Mouse (Mus musculus) urinary bladder, adult 18-20 months (tissue): ENCODE data around the gene Ctsh.
"Not testable (repeated sequence)": the region's sequence is repeated elsewhere in the genome, so short reads cannot be mapped to it uniquely, and the experiment has no call there.

Experiments used
- DNase-seq, 2 experiments: peaks; one replicate each; pipeline ENCODE4 v3.0.0; 2022; ENCODE audit warnings: low spot score in 2 of 2, mixed read lengths in 2 of 2

Gene Ctsh

DNA sequence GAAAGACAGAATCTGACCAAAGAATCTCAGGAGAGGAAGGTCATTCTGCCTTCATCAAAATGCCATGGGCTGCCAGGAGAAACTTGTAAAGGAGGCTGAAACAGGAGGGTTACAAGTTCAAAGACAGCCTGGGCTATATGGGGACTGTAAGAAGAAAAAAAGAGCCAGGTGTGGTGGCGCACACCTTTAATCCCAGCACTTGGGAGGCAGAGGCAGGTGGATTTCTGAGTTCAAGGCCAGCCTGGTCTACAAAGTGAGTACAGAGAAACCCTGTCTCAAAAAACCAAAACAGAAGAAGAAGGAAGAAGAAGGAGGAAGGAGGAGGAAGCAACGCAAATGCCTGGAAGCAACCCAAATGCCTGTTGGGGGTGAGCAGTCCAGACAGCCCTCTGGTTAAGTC, at the start of gene Ctsh:
Ctsh (plus strand) TSS at position 301 of the 400 bp plus-strand sequence.
- no peak for DNase-seq

DNA sequence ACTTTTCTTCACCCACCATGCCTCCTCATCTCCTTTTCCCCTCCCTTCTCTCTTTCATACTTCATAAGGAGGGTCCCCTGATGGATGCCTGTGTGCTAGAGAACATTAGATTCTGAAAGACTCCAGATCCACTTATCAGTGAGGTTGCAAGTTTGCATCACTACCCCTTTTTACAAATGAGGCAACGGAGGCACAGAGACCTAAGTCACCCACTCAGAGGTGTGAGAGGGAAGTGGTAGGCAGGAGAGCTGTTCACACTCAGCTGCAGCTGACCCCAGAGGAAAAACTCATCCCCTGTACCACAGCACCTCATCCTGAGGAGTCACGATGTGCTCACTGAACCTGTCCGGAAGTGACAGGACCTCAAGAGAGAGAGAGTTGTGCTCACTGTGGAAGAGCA, 47.5 kb upstream of the Ctsh start:
- no peak for DNase-seq

DNA sequence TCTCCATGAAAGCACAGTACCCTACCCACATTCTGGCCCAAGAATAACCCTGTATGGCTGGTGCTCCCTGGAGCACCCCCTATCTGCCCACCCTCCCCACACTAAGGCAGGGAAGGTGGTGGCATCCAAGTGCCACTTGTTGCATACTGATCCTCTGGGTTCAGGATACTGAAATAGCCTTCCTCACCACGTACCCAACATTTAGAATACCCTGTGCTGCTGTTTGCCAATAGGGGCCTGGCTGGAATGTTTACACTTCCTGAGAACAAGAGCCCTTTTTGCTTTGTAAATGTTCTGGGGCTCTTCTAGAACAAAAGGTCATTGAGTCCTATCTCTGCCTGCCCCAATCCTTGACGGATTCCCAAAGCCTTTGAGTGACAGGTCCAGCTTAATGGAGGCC, 46.9 kb upstream of the Ctsh start:
- no peak for DNase-seq

DNA sequence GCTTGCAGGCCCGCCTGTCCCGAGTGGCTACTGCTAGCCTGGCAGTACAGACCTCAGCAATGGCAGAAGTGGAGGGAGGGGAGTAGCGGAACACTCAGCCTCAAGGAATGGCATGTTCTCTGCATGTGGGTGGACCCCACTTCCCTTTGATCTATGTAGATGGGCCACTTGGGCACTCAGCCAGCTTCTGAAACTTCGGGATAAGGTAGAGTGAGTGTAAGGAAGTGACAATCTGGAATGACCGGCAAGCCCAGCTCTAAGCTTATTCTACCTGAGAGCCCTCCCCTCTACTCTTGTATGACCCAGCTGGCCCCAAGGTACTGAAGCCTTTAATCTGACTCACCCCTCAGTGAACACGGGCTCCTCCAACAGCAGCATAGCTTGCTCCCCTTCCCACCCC, 45.8 kb upstream of the Ctsh start:
- no peak for DNase-seq

DNA sequence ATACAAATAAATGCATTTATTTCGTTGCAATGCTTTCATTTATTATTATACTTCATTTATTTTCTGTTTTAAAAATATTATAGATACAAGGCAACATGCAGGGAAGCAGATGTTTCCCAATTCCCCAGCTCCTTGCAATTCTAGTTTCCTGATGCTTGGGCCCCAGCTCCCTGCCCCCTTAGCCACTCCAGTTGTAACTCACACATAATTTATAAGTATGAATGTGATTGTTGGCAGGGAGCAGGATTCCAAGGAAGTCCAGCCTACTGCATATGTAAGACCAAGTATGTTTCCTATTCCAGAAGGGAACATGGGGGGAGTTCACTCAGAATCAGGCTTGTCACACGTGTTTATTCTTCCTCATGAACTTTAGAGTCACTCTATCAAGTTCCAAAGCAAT, 42.1 kb upstream of the Ctsh start:
- no peak for DNase-seq

DNA sequence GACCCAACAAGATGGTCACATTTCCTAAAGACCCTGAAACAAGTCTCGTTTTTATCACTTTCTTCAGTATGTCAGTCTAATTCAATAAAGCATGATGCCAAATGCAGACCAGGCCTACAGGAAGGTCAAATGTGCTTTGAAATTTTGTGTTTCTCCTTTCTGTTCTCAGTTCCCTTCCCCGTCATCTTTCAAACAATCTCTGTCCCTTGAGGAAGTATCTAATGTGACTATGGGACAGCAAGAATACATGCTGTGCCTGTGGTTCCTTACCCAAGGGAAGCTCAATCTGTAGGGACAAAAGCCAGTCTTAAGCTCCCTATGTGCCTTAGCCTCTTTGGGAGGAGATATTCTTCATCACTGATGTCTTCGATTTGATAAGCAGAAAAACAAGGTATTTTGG, 39.3 kb upstream of the Ctsh start:
- no peak for DNase-seq

DNA sequence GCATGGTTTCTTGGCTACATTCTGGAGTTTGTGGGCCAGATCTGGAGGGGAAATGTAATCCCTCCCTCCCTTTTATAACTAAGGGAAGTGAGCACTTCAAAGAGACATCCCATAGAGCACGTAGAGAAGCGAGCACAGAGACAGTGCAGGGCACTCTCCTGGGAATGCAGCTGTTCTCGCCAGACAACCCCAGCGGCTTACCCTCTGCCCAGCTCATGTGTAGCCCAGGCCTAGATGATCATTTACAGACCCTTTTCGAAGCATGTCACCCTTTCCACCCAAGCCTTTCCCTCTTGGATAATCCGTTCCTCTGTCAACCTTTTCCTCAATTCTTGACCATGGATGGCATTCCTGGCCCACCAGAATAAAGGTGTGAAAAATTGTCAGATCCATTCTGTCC, 37.7 kb upstream of the Ctsh start:
- no peak for DNase-seq

DNA sequence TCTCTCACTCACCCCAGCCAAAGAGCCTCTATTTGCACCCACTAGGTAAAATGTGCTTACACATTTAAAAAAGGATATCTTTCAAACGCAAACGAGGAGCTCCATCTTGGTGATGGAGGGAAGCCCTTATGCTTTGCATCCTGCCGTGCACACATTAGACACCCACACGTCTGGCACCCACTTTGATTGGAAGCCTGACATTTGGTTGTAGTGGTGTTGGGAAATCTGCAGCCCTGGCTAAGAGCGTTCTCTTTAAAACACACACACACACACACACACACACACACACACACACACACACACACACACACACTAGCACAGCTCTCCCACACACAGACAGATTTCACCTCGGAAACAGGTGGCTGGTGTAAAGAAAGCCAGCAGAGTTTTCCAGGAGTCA, 33.1 kb upstream of the Ctsh start:
- DNase-seq = no peak

DNA sequence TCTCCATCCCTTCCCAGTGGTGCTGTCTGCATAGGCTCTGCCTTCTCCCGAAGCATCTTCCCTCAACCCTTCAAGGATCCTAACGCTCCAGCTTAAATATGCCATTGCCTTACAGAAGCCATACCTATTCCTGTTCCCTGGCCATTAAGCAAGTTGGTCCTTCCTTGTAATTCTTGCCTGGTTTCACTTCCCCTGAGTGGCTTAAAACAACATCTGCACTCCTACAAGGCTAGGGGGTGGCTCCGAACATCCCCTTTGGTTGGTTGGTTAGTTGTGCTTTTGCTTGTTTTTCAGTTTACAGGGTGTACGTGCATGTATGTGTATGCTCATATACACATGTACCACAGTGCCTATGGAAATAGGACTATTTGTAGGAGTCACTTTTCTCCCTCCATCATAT, 32.5 kb upstream of the Ctsh start:
- no peak for DNase-seq

DNA sequence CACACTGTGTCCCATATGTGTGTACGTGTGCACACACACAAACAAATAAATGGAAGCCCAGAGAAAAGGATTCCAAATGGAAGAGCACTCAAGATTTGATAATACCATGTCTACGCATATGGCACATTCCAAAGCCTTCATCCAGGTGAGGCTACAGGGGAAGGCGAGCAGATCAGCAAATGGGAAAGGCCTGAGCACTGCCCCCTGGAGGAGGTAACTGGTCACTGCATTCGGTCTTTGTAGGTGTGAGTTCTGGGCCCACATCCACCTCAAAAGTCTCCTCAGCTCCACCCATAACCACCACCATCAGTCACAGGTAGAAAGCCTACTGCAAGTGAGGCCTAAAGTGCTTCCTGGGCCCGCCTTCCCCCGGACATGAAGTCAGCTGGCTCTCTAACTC, 26.2 kb upstream of the Ctsh start:
- no peak for DNase-seq

DNA sequence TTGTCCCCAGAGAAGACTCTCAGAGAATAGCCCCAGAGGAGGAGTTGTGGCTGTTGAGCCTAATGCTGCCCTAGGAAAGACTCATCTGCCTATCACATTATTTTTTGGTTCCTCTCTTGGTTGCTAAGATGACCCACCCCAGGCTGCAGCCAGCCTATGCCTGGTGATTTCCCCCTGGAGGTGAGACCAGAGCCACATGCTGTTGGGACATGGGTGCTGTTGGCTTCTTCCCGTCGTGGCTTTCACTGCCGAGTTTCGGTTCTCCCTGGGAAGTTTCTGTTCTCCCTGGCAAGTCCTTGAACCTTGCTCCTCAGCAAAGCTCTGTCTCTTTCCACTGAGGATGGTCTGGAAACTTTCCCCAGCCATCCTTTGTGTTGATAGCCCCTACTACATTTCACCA, 20.0 kb upstream of the Ctsh start:
- DNase-seq = no peak

DNA sequence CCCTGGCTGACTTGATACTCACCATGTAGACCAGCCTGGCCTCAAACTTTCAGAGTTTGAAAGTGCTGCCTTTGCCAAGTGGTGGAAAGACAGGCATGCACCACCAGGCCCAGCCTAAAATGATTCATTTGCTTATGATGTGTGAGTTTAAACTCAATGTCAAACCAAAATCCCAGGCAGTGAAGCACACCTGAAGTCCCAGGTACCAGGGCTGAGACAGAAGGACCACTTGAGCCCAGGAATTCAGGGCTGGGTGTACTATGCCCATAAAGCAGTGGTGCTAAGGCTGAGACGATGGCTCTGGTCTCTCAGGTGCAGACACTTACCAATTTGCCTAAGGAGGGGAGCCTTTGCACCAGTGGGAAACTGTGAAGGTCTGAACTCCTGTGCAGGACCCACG, 18.8 kb upstream of the Ctsh start:
- no peak for DNase-seq

DNA sequence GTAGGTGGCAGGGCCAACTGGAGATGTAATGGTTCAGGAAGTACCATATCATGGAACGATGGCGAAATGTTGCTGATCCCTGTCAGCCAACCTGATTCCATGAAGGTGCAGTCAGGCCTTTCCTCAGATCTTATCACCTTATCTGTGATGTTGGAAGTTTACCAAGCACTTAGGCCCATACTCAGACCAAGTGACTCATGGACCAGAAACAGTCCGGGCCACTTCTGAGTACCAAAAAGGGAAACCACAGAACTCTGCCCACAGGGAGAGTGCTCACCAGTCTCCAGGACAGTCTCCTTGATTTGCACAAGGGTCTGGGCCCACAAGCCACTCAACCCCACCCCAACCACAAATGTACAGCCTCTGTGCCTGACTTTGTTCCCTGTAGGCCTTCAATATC, 18.2 kb upstream of the Ctsh start:
- DNase-seq = peak; percentile 14 to 27

DNA sequence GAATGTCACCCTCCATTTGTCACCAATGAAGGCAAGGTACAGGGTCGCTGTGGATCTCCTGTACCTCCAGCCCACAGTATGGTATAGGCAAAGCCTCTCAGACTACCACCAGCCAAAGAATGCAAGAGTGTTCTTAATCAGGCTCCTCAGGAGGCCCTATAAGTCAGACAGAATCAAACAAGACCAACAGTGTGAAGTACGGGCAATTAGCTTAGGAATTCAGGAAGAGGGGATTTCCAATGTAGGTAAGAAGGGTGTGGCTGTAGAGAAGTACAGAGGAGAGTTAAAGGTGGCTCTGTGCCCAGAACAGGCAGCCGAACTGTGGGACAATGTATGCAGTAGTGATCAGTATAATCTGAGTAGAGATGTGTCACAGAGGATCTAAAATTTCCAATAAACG, 17.6 kb upstream of the Ctsh start:
- DNase-seq = no peak

DNA sequence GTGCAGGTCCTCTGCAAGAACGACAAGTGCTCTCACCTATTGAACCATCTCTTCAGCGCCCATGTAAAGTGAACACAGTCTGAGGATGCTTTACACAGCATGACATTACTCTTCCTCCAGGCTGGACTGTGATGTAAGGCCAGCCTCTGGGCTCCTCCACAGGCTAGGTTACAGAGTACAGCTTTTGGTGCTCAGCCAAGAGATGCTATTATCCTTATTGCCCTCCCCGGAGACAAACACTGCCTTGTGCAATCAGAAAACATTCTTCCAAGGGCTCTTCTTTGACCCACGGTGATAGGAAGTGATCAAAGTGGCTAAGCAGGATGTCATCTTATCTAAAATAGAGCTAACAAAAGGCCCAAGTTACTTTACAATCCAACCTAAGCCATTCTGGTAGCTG, 15.4 kb upstream of the Ctsh start:
- no peak for DNase-seq

DNA sequence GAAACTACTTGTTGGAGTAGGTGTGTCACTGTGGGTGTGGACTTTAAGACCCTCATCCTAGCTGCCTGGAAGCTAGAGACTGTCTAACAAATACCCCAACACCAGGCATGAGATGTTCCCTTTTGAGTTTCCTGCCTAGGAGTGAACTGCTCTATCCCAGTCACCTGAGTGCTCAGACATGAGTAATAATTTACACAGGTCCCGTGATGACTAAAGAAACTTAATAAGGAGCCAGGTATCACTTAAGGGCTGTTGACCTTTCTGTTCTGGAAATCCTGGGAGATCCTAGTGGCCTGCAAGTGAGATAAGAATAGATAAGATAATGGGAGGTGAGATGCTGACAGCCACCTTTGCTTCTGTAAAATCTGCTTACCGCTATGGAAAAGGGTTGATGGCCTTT, 13.0 kb upstream of the Ctsh start:
- no peak for DNase-seq

DNA sequence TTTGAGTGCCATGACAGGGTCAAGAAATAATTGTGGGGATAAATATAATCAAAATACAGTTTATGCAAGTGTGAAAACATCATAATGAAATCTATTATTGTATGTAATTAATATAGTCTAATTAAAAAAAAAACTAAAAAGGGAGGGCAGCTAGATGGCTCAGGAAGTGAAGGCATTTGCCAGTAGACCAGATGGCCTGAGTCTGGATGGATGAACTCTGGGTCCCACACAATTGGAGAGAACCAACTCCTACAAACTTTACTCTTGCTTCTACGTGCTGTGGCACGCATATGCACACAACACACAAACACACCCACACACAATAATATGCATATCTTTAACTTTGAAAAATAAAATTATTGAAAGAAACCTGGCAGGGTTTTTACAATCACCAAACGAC, 12.4 kb upstream of the Ctsh start:
- DNase-seq = no peak

DNA sequence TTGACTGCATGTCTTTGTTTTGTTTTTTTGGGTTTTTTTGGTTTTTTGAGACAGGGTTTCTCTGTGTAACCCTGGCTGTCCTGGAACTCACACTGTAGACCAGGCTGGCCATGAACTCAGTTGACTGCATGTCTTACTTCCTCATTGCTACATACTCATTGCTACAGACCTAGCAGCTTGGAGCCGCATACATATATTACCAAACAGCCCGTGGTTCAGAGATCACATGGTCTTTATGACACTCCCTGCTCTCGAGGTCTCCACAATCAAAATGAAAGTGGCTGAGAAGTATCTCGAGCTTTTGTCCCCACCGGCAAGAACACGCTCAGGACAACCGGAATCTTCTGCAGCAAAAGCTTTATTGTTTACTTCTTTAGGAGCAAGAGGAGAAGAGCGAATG, 11.0 kb upstream of the Ctsh start:
- DNase-seq = not testable (repeated sequence)

DNA sequence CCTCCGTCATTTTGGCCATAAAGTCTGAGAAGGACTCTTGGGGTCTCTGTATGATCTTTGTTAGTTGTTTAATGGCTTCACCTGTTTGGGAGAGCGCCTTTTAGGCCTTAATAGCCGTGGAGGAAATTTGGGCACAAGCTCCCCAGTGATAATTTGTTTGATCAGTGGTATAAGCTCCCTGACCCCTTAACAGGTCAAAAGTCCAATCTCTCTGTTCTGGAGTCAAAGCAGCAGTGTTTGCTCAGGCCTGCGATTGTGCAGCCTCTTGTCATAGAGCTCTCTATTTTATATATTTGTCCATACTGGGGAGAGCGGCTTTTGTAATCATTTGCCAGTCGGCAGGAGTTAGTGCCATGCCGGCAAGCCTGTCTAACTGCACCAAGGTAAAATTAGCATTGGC, 8.8 kb upstream of the Ctsh start:
- no peak for DNase-seq

DNA sequence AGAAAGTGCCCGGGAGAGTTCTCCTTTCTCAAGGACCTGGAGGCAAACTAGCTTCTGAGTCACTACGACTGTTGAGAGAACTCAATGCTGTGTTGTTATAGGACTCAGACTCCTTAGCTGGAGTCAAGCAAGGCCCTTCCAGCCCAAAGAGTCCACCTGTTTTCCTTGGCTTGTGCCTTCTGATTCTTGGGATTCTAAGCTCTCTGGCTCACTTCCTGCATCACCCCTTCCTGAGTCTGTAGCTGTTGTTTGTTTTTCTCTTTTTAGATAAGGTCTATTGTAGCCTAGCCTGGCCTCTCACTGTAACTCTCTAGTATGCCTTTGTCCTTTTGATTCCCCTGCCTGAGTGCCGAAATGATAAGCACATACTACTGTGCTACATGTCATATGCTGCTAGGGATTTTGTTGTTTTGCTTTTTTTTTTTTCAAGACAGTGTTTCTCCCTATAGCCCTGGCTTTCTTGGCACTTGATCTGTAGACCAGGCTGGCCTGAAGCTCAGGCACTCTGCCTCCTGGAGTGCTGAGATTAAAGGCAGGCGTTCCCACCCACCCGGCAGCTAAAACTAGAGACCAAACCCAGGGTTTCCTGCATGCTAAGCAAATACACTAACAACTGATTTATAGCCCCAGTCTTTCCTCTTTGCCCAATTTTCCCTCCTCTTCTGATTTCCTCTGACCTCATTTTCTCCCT, 5.9 kb upstream of the Ctsh start:
- DNase-seq = no peak

DNA sequence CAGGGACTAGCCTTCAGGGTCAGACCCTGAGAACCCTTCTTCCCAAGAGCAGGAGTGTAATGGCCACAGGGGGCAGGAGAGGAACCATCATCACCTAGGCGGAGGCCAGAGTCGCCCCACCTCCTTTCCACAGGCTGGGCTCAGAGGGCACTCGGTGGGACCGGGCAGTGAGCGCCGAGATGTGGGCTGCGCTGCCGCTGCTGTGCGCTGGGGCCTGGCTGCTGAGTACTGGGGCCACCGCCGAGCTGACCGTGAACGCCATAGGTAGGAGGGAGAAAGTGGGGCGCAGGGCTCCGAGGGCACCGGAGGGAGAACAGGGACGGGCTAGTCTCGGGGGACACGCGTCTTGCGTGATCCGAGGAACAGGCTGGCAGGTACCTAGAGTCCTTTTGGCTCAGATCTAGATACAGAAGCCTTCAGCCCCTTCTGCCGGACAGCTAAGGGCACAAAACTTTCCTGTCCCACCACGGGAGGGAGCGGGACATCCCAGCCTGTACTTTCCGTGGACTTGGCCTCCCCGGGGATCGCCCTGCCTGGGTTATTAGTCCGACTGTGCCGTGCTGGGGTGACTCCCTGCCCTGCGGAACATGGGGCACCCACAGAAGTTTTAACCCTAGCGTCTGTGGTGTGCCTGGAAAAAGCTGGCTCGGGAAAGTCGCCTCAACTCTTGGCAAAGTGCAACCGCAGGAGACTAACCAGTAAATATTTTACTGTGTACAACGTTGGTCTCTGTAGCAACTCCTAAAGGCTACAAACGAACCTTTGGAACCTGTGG, 606 bp downstream of the Ctsh start:
- peak; percentile 73 to 74 for DNase-seq

DNA sequence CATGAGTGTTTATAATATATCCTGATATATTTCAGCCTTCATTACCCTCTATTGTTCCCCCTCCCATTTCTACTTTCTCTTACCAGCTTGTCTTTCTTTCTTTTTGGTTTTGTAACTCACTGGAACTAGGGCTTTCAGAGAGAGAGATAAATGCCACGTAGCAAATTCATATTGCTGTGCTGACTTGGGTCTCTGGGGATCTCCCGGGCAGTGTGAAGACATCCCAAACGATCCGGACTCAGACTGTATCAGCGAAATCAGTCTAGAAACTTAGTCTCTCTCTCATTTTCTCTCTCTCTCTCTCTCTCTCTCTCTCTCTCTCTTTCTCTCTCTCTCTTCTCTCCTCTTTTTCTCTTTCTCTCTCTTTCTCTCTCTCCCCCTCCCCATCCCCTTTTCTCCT, 1.5 kb downstream of the Ctsh start:
- DNase-seq = no peak

DNA sequence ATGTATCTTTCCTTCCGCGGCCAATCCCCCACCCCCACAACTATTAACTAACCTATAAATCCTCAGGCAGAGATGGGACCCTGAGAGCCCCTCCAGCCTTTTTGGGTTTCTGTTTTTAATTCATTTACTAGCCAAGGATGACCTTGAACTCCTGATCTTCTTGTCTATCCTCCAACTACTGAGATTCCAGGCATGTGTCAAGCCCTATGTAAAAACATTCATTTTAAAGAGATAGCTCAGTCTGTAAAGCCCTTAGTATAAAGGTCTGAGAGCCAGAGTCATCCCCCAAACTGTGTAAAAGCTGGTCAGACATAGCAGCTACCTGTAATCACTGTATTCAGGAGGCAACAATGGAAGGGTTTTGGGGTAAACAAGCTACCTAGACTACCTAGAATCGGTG, 2.0 kb downstream of the Ctsh start:
- DNase-seq = no peak

DNA sequence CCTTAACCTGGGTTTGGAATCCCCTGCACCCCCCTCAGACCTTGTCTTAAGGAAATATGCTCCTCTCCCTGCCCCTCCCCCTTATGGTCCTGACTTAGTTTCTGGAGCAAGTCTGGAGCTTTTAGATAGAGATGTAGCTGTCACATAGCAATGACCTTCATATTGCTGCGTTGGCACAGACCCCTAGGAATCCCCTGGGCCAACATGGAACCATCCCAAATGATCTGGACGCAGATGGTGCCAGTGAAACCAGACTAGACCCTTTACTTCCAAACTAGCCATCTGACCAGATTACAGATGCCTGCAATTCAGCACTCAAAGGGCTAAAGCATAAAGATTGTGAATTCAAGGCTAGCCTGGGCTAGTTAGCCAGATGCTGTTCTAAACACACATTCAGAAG, 2.8 kb downstream of the Ctsh start:
- DNase-seq = no peak
